Mouse (Mus musculus) ES-Bruce4 (cell line): ENCODE measurements around the gene Cmip. TPM values are rescaled to one million over a fixed set of nuclear protein-coding genes. Genes with fewer than 3 reads are reported as not detected.

Experiments
- H3K27ac ChIP-seq: 2 replicates; pipeline ENCODE4 v1.5.1; 2012; ENCODE audit warnings: low read length, inconsistent platforms; ENCODE audit not compliant: insufficient read depth
- H3K27me3 ChIP-seq: 2 replicates; pipeline ENCODE4 v1.6.1; 2012; ENCODE audit warnings: mild to moderate bottlenecking, low read length, inconsistent platforms; ENCODE audit not compliant: control insufficient read depth, poor library complexity, insufficient read depth, severe bottlenecking
- H3K36me3 ChIP-seq: 2 replicates; pipeline ENCODE4 v1.6.1; 2012; ENCODE audit warnings: inconsistent platforms, mild to moderate bottlenecking, low read length, moderate library complexity; ENCODE audit not compliant: control insufficient read depth, poor library complexity, insufficient read depth, severe bottlenecking
- H3K4me1 ChIP-seq: one replicate; pipeline ENCODE4 v1.8.1; 2011; ENCODE audit warnings: low read length; ENCODE audit not compliant: control insufficient read depth, insufficient read depth
- H3K4me3 ChIP-seq: 2 replicates; pipeline ENCODE4 v1.5.1; 2011; ENCODE audit warnings: low read depth, mild to moderate bottlenecking, low read length
- H3K9ac ChIP-seq: 2 replicates; pipeline ENCODE4 v1.6.1; 2012; ENCODE audit warnings: low read depth, mild to moderate bottlenecking, inconsistent platforms; ENCODE audit not compliant: poor library complexity, severe bottlenecking
- H3K9me3 ChIP-seq: replicated peaks from 2 replicates; pipeline ENCODE4 v1.6.1; 2012; ENCODE audit warnings: mild to moderate bottlenecking, low read length, inconsistent platforms; ENCODE audit not compliant: control insufficient read depth, poor library complexity, insufficient read depth, severe bottlenecking
- CTCF ChIP-seq: IDR thresholded peaks from one replicate; pipeline ENCODE4 v1.8.1; 2011; ENCODE audit warnings: low read depth, low read length
- EP300 ChIP-seq: IDR thresholded peaks from 2 replicates; pipeline ENCODE4 v1.6.1; 2011; ENCODE audit warnings: low read depth, low read length; ENCODE audit not compliant: insufficient read depth
- POLR2A ChIP-seq: IDR thresholded peaks from one replicate; pipeline ENCODE4 v1.8.1; 2011; ENCODE audit warnings: low read length; ENCODE audit not compliant: insufficient read depth
- polyA plus RNA-seq: library from polyadenylated mRNA; stranded (reverse); fragments of >200 nt; gene quantifications from 2 replicates; pipeline ENCODE4 v1.2.4, GENCODE M21; 2011; ENCODE audit warnings: low read depth; ENCODE audit not compliant: missing spikeins, insufficient read depth, insufficient read length

Gene Cmip
- polyA plus RNA-seq, 1 experiment, result 67.9 TPM

- Histone ChIP-seq H3K4me1 (no peaks in the 10 kb centered on the region), H3K27me3 (no peaks in the 10 kb centered on the region), H3K36me3 (no peaks in the 10 kb centered on the region), H3K9ac (no peak overlapping the region), H3K9me3 (no peaks in the 10 kb centered on the region), H3K4me3 (no peak overlapping the region), H3K27ac (no peak overlapping the region)
- TF ChIP-seq POLR2A (no peak), EP300 (no peak), CTCF (no peak)
Observed at GRCm38 (mm10) chr8:117481830-117482229, 225.0 kb downstream of the Cmip start.

DNA sequence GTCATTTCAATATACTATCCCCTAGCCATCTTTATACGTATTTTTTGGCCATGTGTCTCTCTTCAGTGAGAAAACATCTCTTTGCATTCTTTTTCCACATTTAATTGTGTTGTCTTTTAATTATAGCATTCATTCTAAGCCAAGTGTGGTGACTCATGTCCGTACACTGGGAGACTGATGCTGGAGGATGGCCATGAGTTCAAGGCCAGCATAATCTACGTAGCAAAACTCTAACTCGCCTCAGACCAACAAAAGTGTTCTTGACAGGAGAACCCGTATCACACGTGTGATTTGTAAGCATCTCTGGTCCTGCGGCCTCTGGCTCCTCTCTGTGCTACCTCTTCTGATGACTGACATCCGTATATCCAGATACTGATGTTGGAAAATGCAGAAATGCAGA lies 227.9 kb downstream of the Cmip start:
- Histone ChIP-seq H3K9me3 (no peaks in the 10 kb centered on the region), H3K4me1 (no peaks in the 10 kb centered on the region), H3K27ac (no peak overlapping the region), H3K4me3 (no peak overlapping the region), H3K9ac (no peak overlapping the region), H3K36me3 (no peaks in the 10 kb centered on the region), H3K27me3 (no peaks in the 10 kb centered on the region)
- TF ChIP-seq EP300, result no peak
- TF ChIP-seq CTCF, result no peak
- no peak for TF ChIP-seq POLR2A

- TF ChIP-seq EP300 (no peak), CTCF (no peak), POLR2A (no peak)
Observed at GRCm38 (mm10) chr8:117485316-117485715, 228.5 kb downstream of the Cmip start.

GRCm38 (mm10) chr8:117488246-117489005 lies 231.6 kb downstream of the Cmip start:
- H3K4me1 ChIP-seq, result peaks cover 3% of the 10 kb centered on the region
- no peak for TF ChIP-seq POLR2A
- TF ChIP-seq EP300, result no peak
- TF ChIP-seq CTCF, result no peak
- no peak overlapping the region for H3K27ac ChIP-seq
- H3K36me3 ChIP-seq, result no peaks in the 10 kb centered on the region
- no peak overlapping the region for H3K4me3 ChIP-seq
- H3K9ac ChIP-seq, result no peak overlapping the region
- no peaks in the 10 kb centered on the region for H3K9me3 ChIP-seq
- no peaks in the 10 kb centered on the region for H3K27me3 ChIP-seq

More at GRCm38 (mm10) chr8:117485316-117485715, 228.5 kb downstream of the Cmip start:
- no peaks in the 10 kb centered on the region for H3K27me3 ChIP-seq
- H3K9me3 ChIP-seq, result no peaks in the 10 kb centered on the region
- H3K9ac ChIP-seq, result no peak overlapping the region
- no peaks in the 10 kb centered on the region for H3K4me1 ChIP-seq
- no peak overlapping the region for H3K27ac ChIP-seq
- H3K36me3 ChIP-seq, result no peaks in the 10 kb centered on the region
- H3K4me3 ChIP-seq, result no peak overlapping the region

- H3K27me3 ChIP-seq, result peaks cover 3% of the 10 kb centered on the region; the same call in 1 of the 2 replicates
Observed at GRCm38 (mm10) chr8:117493543-117493942, 236.7 kb downstream of the Cmip start.

DNA sequence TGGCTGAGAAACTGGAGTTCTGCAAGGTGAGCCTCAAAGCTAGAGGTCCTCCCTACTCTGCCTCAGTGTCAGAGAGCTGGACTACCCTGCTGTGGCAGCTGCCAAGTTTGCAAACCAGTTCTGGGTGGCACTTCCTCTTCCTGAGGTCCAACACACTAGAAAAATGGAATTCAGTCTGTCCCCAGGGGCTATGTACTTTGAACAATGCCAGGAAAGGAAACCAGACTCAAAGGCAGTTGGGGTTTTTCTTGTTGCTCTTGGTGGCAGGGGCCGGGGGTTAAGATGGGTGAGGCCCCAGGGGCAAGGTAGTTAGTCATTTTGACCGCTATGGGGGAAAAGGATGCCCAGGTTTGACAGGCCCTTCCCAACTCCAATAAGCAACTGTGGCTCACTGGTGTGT lies 238.0 kb downstream of the Cmip start:
- Histone ChIP-seq H3K9me3 (no peaks in the 10 kb centered on the region), H3K36me3 (no peaks in the 10 kb centered on the region), H3K9ac (no peak overlapping the region), H3K27ac (no peak overlapping the region), H3K4me3 (no peak overlapping the region), H3K4me1 (peaks cover 3% of the 10 kb centered on the region), H3K27me3 (peaks cover 3% of the 10 kb centered on the region; the same call in 1 of the 2 replicates)
- no peak for TF ChIP-seq EP300
- TF ChIP-seq POLR2A, result no peak
- TF ChIP-seq CTCF, result no peak

More at GRCm38 (mm10) chr8:117493543-117493942, 236.7 kb downstream of the Cmip start:
- H3K4me3 ChIP-seq, result no peak overlapping the region
- H3K9me3 ChIP-seq, result no peaks in the 10 kb centered on the region
- H3K4me1 ChIP-seq, result peaks cover 3% of the 10 kb centered on the region
- no peak overlapping the region for H3K9ac ChIP-seq
- no peaks in the 10 kb centered on the region for H3K36me3 ChIP-seq
- TF ChIP-seq POLR2A, result no peak
- TF ChIP-seq EP300, result peak; percentile 88
- H3K27ac ChIP-seq, result no peak overlapping the region; the same call in 1 of the 2 replicates
